Mouse (Mus musculus) hindlimb bud, embryonic 11.5 days (tissue): ENCODE data around the gene Lnx1.

Source experiments
- DNase-seq: peaks from one replicate; pipeline ENCODE4 v3.0.0-alpha.2; 2012; ENCODE audit warnings: low read depth, low spot score; ENCODE audit errors: extremely low spot score

Gene Lnx1

DNA sequence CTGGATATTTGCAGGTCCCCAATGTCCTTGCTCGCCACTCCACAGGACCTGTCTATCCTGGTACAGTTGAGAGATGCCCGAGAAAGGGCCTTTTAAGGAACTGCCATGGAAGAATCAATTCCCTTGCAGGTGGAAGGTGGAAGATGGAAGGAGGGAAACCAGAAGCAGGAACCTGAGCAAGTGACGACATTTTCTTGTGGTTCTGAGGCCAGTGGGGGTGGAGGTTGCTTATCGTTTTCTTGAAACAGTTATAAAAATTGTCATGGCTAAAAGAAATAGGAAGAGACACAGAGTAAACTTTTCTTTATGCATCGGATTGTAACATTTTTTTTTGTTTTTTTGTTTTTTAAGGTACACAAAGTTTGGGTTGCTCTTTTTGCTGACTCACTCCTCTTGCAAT lies 46.3 kb downstream of the Lnx1 start:
- no peak for DNase-seq

DNA sequence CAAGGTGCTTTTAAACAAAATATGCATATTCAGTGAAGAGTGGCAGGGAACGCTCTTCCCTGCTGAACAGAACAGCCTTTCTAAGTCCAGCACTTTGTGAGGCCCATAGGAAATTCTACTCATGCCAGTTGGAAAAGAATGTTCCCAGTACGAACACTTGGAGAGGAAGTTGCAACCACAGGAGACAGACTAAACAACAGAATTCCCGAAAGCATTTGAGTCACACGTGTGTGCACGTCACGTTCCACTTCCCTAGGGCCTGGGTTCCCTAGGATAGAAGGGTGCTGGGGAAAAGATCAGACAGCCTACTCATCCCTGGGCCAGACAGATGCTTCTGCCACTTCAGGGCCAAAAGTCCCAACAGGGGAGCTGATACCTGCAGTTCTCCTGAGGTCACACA lies 48.2 kb downstream of the Lnx1 start:
- DNase-seq, result no peak

DNA sequence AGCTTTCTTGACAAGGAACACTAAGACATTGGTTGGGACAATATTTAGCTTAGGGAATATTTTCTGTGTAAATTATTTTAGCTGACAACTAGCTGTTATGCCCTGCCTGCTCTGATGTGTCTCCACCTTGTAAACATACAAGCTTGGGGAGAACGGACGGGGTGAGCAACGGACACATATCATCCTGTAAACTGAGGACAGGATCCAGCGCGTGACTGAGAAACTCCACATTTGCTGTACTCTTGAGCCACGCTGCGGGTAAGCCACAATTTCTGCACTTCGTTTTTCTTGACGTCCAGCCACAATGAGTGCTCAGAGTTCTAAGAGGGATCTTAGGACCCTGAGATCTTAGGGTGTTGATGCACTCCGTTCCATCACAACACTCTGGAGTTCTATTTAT lies 48.9 kb downstream of the Lnx1 start:
- DNase-seq, result no peak

- DNase-seq, result no peak
Observed at GRCm38 (mm10) chr5:74649122-74649521, 53.6 kb downstream of the Lnx1 start.

GRCm38 (mm10) chr5:74648216-74648615 lies 54.5 kb downstream of the Lnx1 start:
- no peak for DNase-seq

DNA sequence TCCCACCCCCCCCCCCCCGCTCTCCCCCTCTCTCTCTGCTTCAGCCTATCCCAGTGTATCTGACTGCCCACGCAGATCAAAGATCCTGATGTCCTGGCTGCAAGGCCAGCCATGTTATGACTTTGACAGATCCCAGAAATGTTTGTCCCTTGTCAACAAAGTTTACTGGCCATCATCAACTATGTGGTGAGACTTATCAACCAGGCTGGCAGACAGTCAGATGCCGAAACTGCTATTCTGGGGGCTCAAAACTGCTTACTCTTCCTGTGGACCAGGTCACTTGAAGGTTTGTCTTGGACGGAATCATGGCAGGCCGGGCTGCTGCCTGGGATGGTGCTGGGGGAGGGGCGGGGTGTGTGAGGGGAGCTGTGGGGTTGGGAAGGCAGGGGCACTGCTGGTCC lies 55.1 kb downstream of the Lnx1 start:
- no peak for DNase-seq

DNA sequence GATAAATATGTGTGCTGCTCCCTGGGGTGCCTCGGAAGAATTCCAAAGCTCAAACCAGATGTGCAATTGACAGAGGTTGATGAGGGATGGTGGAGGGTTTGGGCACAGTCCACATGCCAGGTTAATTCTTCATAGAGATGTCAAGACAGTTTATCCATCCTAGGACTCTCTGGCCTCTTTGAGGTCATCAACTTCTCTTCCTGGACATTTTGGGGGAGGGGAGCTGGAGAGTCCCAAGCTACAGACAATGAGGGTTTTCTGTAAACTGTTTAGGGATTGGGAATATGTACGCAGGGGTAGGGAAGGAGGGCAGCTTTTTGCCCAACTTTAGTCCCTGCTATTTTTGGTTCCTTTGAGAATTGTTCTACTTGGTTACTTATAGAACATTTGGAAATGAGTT lies 60.4 kb downstream of the Lnx1 start:
- no peak for DNase-seq

DNA sequence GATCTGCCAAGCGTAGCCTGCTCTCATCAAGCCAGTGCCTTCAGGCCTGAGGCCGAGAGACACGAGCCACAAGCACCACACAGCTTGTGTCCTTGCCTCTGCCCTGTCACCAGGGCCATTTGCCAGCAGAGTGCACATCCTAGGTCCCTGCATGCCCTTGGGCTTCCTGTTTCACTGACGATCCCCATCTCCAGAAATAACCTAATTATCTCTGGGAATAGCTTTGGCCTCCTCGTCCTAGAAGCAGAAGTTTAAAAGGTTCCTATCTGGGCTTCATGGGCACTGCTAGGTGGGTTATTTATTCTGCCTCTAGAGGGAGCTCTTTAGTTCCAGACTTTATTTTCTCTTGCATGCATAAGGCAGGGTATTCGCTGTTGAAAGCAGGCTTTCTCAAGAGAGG lies 61.7 kb downstream of the Lnx1 start:
- no peak for DNase-seq

DNA sequence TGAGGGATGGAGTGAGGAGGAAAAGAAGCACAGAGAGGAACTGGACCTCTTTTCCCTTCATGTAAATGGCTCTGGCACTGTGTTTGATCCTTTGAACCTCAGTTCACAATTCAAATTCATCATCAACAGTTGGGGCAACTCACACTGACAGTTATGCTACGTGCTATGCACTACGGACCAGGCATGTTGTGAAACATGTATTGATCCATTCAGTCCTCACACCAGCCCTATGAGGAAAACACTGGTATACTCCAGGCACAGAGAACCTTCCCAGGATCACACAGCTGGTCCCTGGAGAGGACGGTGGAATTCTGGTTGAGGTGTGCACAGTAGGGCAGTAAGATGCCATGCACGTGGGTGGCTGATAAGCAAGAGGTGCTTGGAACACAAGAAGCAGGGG lies 62.2 kb downstream of the Lnx1 start:
- DNase-seq, result no peak

- no peak for DNase-seq
Observed at GRCm38 (mm10) chr5:74639516-74639915, 63.2 kb downstream of the Lnx1 start.

DNA sequence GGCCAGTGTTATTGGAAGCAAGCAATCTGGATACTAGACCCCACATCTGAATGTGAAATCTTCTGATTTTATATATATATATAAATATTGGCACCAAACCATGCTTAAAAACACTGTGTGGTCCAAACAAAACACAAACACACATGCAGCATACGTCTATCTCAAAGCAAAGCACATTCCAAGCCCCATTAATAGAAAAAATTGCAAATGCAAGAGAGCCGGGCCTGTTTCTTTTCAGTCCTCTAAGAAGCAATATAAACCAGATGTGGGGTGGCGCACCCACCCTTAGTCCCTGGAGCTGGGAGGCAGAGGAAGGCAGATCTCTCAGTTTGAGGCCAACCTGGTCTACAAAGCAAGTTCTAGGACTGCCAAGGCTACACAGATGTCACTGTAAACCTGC lies 68.3 kb downstream of the Lnx1 start:
- DNase-seq, result no peak

DNA sequence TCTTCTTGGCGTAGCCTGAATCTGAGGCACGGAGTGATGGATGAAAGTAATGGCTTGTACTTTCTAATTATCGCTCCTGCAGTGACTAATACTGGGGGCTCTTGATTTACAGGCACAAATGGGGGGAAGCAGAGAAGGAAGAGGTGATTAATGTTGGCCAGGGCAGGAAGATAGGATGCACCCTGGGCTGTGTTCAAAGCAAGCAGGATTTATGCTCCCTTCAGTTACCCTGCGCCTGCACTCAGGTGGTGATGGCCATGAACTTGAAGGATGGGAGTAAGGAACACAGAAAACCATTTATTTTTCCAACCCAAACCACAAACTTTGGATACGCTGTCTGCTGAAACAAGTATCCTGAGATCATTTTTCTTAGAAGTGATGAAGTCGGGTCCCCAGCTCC lies 69.3 kb downstream of the Lnx1 start:
- DNase-seq, result no peak

DNA sequence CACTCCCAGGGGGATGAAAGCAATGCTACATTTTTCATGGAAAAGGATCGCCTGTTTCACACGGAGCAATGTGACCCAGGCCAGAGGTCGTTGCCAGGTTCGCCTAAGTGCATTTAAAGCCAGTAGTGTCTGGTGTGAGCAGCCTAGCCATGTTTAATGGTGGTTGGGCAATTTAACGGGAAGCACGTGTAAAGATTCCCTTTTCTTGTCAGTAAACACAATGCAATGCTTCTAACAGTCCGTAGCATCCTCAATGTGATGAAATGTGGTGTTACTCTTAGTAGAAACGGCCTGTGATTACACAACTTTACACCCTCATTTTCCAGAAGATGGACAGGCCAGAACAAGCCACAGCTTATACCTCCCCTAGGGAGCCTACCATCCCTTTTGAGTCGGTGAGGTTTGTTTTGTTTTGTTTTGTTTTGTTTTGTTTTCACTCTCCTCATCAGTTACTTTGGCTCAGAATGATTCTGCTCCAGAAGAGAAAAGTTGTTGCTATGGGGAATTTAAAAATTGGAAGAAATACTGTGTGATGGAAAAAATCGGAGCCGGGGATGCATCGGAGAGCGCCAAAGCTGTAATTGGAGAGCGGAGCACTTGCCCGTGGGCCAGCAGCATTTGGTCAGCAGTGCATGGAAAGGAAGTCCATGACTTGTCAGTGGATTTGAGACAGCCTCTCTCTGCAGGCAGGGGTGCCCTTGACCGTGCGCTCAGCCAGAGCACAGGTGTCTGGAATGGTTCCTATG lies 70.2 kb downstream of the Lnx1 start:
- DNase-seq, result no peak

DNA sequence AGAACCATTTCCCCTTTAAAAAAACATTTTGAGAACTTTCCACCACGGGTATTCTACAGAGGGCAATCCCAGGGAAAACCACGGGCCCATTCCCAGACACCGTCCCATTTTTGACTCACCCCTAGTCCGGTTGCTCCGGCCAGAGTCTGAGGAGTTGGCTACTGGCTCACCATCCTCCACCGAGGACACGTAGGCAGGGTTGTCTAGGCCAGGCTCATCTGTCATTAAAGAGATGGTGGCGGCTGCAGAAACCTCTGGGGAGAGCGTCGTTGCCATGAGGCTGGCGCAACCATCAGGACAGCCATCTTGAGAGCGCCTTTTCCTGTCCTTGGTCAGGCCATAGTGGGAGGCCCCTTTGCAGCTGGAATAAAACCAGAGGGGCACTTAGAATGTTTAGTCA lies 74.7 kb downstream of the Lnx1 start:
- DNase-seq, result no peak

DNA sequence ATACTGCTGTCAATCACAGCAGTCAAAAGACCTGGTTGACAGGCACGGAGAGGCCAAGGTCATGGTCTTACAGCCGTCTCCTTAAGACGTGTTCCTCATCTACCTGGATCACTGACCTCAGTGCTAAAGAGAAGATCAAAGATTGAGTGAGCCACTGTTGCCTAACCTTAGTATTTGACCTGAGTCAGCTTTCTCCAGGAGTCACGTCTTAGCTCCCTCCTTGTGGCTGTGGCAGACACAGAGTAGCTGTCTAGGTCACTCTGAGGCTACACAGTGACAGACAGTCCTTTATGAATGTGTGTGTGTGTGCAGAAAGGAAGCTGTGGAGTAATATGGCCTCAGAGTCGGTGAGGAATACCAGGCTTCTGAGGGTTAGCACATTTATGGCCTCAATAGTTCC lies 78.3 kb downstream of the Lnx1 start:
- DNase-seq, result no peak

- no peak for DNase-seq
Observed at GRCm38 (mm10) chr5:74623316-74624000, 79.3 kb downstream of the Lnx1 start.

GRCm38 (mm10) chr5:74621691-74622470 lies 80.8 kb downstream of the Lnx1 start:
- no peak for DNase-seq

- no peak for DNase-seq
Observed at GRCm38 (mm10) chr5:74618573-74619059, 84.1 kb downstream of the Lnx1 start.

DNA sequence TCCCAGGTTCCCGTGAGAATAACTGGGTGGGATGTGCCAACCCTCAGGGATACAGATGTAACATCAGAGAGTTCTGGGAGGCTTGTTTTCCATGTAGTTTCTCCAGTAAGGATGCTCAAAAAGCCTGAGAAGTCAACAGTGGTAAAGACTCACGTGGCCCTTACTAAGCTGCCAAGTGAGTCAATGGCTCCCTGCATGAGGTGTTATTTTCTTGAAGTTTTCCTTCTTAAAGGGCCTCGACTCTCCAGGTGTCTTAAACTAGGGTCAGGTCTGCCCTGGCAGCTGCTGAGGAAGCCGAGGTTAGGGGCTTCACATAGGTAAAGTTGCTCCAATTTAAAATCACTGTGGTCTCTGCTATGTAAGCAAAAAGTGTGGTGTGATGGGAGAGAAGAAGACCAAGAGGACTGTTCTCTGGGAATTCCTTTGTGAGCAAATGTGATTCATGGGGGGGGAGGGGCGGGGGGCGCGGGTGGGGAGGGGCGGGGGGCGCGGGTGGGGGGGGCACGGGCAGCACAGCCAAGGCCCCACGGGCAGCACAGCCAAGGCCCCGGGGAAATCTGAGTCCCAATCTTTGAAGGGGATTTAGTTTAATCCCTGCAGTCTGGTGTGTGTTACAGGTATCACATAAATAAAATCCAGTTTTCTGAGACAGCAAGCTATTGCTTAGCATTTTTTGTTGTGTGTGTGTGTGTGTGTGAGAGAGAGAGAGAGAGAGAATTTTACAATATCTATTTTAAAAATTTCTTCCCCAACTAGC lies 84.7 kb downstream of the Lnx1 start:
- no peak for DNase-seq

DNA sequence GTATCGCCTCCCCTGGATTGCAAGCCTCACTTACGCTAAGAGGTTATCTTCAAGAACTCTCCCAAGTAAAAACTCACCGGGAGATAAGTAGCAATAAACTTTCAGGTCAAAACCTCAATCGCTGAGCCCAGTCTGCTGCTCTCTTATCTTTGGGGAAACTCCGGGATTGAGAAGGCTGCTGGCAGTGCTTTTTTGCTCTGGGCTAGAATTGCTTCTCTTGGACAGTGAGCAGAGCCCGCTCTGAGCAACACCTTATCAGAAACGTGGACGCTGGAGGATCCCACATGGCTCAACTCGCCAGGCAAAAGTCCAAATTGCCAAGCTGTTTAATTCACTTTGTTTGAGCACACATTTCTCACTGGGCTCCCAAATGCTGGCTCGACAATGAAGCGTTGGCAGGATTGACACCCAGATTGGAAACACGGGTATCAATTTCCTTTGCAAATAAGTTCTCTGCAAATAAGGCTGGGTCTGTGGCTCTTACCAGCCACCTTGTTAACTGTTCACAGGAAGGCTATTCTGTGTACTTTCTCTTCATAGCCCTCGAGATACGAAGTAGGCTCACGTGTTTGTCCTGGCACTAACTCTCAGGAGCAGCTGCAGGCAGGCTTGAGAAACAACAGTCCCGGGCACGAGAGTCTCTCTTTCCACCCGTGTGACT lies 89.1 kb downstream of the Lnx1 start:
- DNase-seq, result no peak

DNA sequence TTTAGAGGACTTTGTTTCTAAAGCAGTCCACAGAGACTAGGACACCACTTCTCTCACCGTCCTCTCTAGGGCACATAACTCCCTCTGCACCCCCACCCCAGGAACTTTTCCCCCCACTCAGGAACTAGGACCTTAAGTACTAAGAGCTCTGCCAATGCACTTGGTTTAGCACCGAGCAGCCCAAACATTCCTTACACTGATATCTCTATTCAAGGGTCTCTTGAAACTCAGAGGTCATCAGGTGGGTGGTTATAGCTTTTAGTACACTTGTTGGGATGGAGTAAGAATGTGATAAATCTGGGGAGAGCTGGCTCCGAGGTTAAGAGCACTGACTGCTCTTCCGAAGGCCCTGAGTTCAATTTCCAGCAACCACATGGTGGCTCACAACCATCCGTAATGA lies 90.0 kb downstream of the Lnx1 start:
- DNase-seq, result no peak
